Mouse (Mus musculus): ENCODE measurements around the gene Use1.
"Not testable (repeated sequence)": the region's sequence is repeated elsewhere in the genome, so short reads cannot be mapped to it uniquely, and the experiment has no call there.

Gene Use1

GRCm38 (mm10) chr8:71366771-71367528 lies at the start of gene Use1:
TSS of gene Use1 (plus strand) at chr8:71366848.
- peak; percentile 82 to 84 for DNase-seq (ENCODE audit: low spot score in 2 of 2)

GRCm38 (mm10) chr8:71318610-71319009 lies 48.0 kb upstream of the Use1 start:
- DNase-seq (ENCODE audit: low spot score in 2 of 2), result not testable (repeated sequence)

GRCm38 (mm10) chr8:71319760-71320159 lies 46.9 kb upstream of the Use1 start:
- not testable (repeated sequence) for DNase-seq (ENCODE audit: low spot score in 2 of 2)

GRCm38 (mm10) chr8:71322939-71323338 lies 43.7 kb upstream of the Use1 start:
- no peak for DNase-seq (ENCODE audit: low spot score in 2 of 2)

- no peak for DNase-seq (ENCODE audit: low spot score in 2 of 2)
Observed at GRCm38 (mm10) chr8:71324848-71325247, 41.8 kb upstream of the Use1 start.

GRCm38 (mm10) chr8:71337834-71338233 lies 28.8 kb upstream of the Use1 start:
- DNase-seq (ENCODE audit: low spot score in 2 of 2), result not testable (repeated sequence)

GRCm38 (mm10) chr8:71340625-71341024 lies 26.0 kb upstream of the Use1 start:
- DNase-seq (ENCODE audit: low spot score in 2 of 2), result no peak

GRCm38 (mm10) chr8:71346581-71346980 lies 20.1 kb upstream of the Use1 start:
- no peak for DNase-seq (ENCODE audit: low spot score in 2 of 2)

- DNase-seq (ENCODE audit: low spot score in 2 of 2), result no peak
Observed at GRCm38 (mm10) chr8:71351117-71351516, 15.5 kb upstream of the Use1 start.

GRCm38 (mm10) chr8:71351520-71351919 lies 15.1 kb upstream of the Use1 start:
- DNase-seq (ENCODE audit: low spot score in 2 of 2), result no peak

GRCm38 (mm10) chr8:71358026-71358425 lies 8.6 kb upstream of the Use1 start:
- no peak for DNase-seq (ENCODE audit: low spot score in 2 of 2)

- no peak for DNase-seq (ENCODE audit: low spot score in 2 of 2)
Observed at GRCm38 (mm10) chr8:71367529-71368176, 1.0 kb downstream of the Use1 start.

- no peak for DNase-seq (ENCODE audit: low spot score in 2 of 2)
Observed at GRCm38 (mm10) chr8:71368366-71368765, 1.7 kb downstream of the Use1 start.

GRCm38 (mm10) chr8:71369040-71369718 lies 2.5 kb downstream of the Use1 start:
- DNase-seq (ENCODE audit: low spot score in 2 of 2), result no peak

- DNase-seq (ENCODE audit: low spot score in 2 of 2), result no peak
Observed at GRCm38 (mm10) chr8:71370711-71371235, 4.1 kb downstream of the Use1 start.

- peak; percentile 95 to 96 for DNase-seq (ENCODE audit: low spot score in 2 of 2)
Observed at GRCm38 (mm10) chr8:71371236-71371848, 4.7 kb downstream of the Use1 start, which contains the start of gene Ocel1. TSS of gene Ocel1 (plus strand) at chr8:71371298.

GRCm38 (mm10) chr8:71372427-71372826 lies 5.8 kb downstream of the Use1 start:
- no peak for DNase-seq (ENCODE audit: low spot score in 2 of 2)

- no peak for DNase-seq (ENCODE audit: low spot score in 2 of 2)
Observed at GRCm38 (mm10) chr8:71373000-71373399, 6.4 kb downstream of the Use1 start.

GRCm38 (mm10) chr8:71374616-71375206 lies 8.1 kb downstream of the Use1 start:
- DNase-seq (ENCODE audit: low spot score in 2 of 2), result no peak

GRCm38 (mm10) chr8:71375581-71376422 lies 9.2 kb downstream of the Use1 start:
- DNase-seq (ENCODE audit: low spot score in 2 of 2), result peak in 1 of 2 experiments; percentile 46

All from frontal cortex, postnatal 25 days (tissue).